ENCODE assay signal across 23 mouse cellular contexts in the genomic region with DNA sequence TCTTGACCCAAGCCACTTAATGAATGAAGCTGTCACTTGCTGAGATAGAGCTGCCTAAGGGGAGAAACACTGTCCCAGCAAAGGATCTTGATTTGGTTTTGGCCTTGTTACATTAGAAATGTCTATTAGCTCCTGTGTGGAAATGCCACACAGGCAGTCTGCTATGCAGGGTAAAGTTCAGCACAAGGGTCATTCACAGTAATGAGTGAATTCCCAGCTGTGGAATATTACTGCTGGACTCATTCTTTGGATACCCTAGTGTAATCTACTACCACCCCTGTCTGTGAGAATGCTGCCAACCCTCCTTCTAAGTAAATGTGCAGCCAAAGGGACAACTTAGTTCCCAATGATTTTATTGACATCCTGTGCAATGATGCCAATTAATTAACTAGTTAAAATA.
DNase-seq lines count a peak whose midpoint lies in the region; TF ChIP-seq lines count a peak whose summit lies in the region.
"Had no signal": no experiment of that assay in that cellular context is flagged by ENCODE, and none has a peak within 500 bp of the region (broad histone marks: within the 10 kb centered on the region; RNA-seq: fewer than 3 reads in every experiment).

No protein-coding gene starts in this region.

- no peak for TF ChIP-seq CTCF in kidney, adult 2 months (conservative IDR thresholded peaks at IDR 0.05; ENCODE audit: insufficient read depth, insufficient read length, low read depth, low read length)

- no peak overlapping the region for H3K4me3 ChIP-seq in kidney, adult 2 months (ENCODE audit: insufficient read depth, low read depth, low read length)
- H3K4me3 ChIP-seq: embryonic facial prominence, embryonic 12.5 days; embryonic facial prominence, embryonic 15.5 days; heart, embryonic 12.5 days; heart, embryonic 15.5 days; hindbrain, embryonic 10.5 days; hindbrain, embryonic 13.5 days had no signal

- no peak overlapping the region for H3K27ac ChIP-seq in kidney, adult 2 months (ENCODE audit: insufficient read depth, low read depth, low read length)
- H3K27ac ChIP-seq: embryonic facial prominence, embryonic 12.5 days; embryonic facial prominence, embryonic 15.5 days; heart, embryonic 15.5 days; hindbrain, embryonic 10.5 days; hindbrain, embryonic 13.5 days had no signal

- H3K36me3 ChIP-seq in kidney, adult 2 months (ENCODE audit: control insufficient read depth, insufficient read depth, low read length) = no peaks in the 10 kb centered on the region
- H3K36me3 ChIP-seq: embryonic facial prominence, embryonic 12.5 days; embryonic facial prominence, embryonic 15.5 days; heart, embryonic 12.5 days; heart, embryonic 15.5 days; hindbrain, embryonic 10.5 days; hindbrain, embryonic 13.5 days had no signal

- no peaks in the 10 kb centered on the region for H3K27me3 ChIP-seq in kidney, adult 2 months (replicated peaks; ENCODE audit: control insufficient read depth, insufficient read depth, low read length)
- H3K27me3 ChIP-seq: embryonic facial prominence, embryonic 12.5 days; embryonic facial prominence, embryonic 15.5 days; heart, embryonic 12.5 days; heart, embryonic 15.5 days; hindbrain, embryonic 13.5 days had no signal

- no peak for TF ChIP-seq POLR2A in kidney, adult 2 months (IDR thresholded peaks at IDR 0.05; ENCODE audit: low read depth, low read length)

- peak; percentile 62 for DNase-seq in kidney, adult 2 months
- DNase-seq in kidney, postnatal 25 days = no peak
- peak; percentile 1 for DNase-seq in kidney, postnatal 14 days
- DNase-seq in kidney, postnatal 10 days = no peak
- DNase-seq in Muller cell, postnatal 12 days (ENCODE audit: inconsistent ontology term) = peak; percentile 31
- DNase-seq in mesoderm, embryonic 11.5 days (ENCODE audit: low read depth, low spot score) = peak; percentile 9
- DNase-seq: adrenal gland, adult 8-10 months; adrenal gland, postnatal 25 days; cerebellum, adult 11-12 months; cerebellum, adult 8-10 months; cerebellum, postnatal 10 days; cerebellum, postnatal 36 days; forebrain, postnatal 0 days; gastrocnemius, postnatal 25 days; heart, adult 18-20 months; heart, postnatal 10 days; heart, postnatal 36 days had no signal

- H3K4me1 ChIP-seq in kidney, adult 2 months (ENCODE audit: control insufficient read depth, insufficient read depth, low read length) = no peaks in the 10 kb centered on the region; the same call in 1 of the 2 replicates
- H3K4me1 ChIP-seq: embryonic facial prominence, embryonic 12.5 days; embryonic facial prominence, embryonic 15.5 days; heart, embryonic 12.5 days; heart, embryonic 15.5 days; hindbrain, embryonic 10.5 days; hindbrain, embryonic 13.5 days had no signal

Comparison
In these comparisons a context has a peak if more than half of its experiments do, and no peak if none do; other contexts are left out.
1. DNase-seq: peak in kidney, adult 2 months (single experiment), kidney, postnatal 14 days (single experiment), Muller cell, postnatal 12 days (single experiment) and mesoderm, embryonic 11.5 days (single experiment); none in kidney, postnatal 25 days (0 of 2) and kidney, postnatal 10 days (single experiment).